Mouse (Mus musculus) C2C12 (cell line): Measurements from ENCODE around the gene Ipcef1.

Source experiments
- CTCF ChIP-seq: IDR thresholded peaks from one replicate; pipeline ENCODE4 v1.5.1; 2011; ENCODE audit not compliant: control insufficient read depth, insufficient read depth, insufficient read length
- MAX ChIP-seq: IDR thresholded peaks from one replicate; pipeline ENCODE4 v1.6.1; 2011; ENCODE audit warnings: mild to moderate bottlenecking, control low read depth
- MYOG ChIP-seq: IDR thresholded peaks from one replicate; pipeline ENCODE4 v1.6.1; 2011; ENCODE audit not compliant: control insufficient read depth, insufficient read length; ENCODE audit errors: extremely low read depth

DNA sequence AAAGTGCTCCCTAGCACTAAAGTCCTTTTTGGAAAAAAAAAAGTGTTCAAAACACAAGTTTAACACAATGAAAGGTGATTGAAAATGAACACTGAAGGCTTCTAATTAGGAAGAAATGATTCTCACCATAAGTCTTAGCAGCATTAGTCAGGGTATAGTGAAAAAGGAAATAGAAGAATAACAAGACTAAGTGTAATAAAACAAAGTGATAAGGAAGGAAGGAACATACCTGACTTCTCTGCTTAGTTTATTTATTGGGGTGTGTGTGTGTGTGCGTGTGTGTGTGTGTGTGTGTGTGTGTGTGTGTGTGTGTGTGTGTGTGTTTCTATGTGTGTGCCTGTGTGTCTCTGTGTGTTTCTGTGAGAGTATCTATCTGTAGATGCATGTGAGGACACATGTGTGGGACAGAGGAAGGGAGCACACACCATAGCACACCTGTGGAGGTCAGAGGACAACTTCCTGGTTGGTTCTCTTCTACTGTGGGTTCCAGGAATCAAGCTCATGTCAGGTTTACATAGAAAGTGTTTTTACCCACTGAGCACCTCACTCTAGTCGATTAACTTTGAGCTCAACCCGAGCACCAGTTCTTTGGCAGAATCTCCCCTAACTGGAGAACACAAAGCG, 124.6 kb downstream of the Ipcef1 start:
- TF ChIP-seq CTCF (no peak), MYOG (no peak), MAX (no peak)
